Mouse (Mus musculus) right cerebral cortex, postnatal 36 days (tissue): Measurements from ENCODE around the gene Dnaic1.
"Not testable (repeated sequence)": the region's sequence is repeated elsewhere in the genome, so short reads cannot be mapped to it uniquely, and the experiment has no call there.

Experiments used
- DNase-seq, 2 experiments: peaks; one replicate each; pipeline ENCODE4 v3.0.0; 2022; ENCODE audit warnings: low spot score in 2 of 2, mixed read lengths in 1 of 2

Gene Dnaic1

GRCm38 (mm10) chr4:41663614-41664013, 94.0 kb downstream of the Dnaic1 start:
- DNase-seq = no peak

- no peak for DNase-seq
Measured at GRCm38 (mm10) chr4:41664533-41664932, 95.0 kb downstream of the Dnaic1 start.

GRCm38 (mm10) chr4:41665009-41665675, 95.6 kb downstream of the Dnaic1 start:
- DNase-seq = no peak

GRCm38 (mm10) chr4:41666646-41667045, 97.1 kb downstream of the Dnaic1 start:
- no peak for DNase-seq

GRCm38 (mm10) chr4:41670836-41671235, 101.3 kb downstream of the Dnaic1 start:
- no peak for DNase-seq

- no peak for DNase-seq
Measured at GRCm38 (mm10) chr4:41671500-41671899, 101.9 kb downstream of the Dnaic1 start.

GRCm38 (mm10) chr4:41671963-41672480, 102.4 kb downstream of the Dnaic1 start:
- DNase-seq = no peak

- no peak for DNase-seq
Measured at GRCm38 (mm10) chr4:41672522-41672963, 103.0 kb downstream of the Dnaic1 start.

GRCm38 (mm10) chr4:41673186-41673585, 103.6 kb downstream of the Dnaic1 start:
- no peak for DNase-seq

- no peak for DNase-seq
Measured at GRCm38 (mm10) chr4:41676248-41677005, 106.9 kb downstream of the Dnaic1 start.

GRCm38 (mm10) chr4:41677006-41677629, 107.5 kb downstream of the Dnaic1 start:
- no peak for DNase-seq

- no peak for DNase-seq
Measured at GRCm38 (mm10) chr4:41678863-41679262, 109.3 kb downstream of the Dnaic1 start.

- no peak for DNase-seq
Measured at GRCm38 (mm10) chr4:41679291-41679690, 109.7 kb downstream of the Dnaic1 start.

- DNase-seq = peak in 1 of 2 experiments; percentile 47
Measured at GRCm38 (mm10) chr4:41681176-41681575, 111.6 kb downstream of the Dnaic1 start.

GRCm38 (mm10) chr4:41681947-41682346, 112.4 kb downstream of the Dnaic1 start:
- DNase-seq = no peak

- no peak for DNase-seq
Measured at GRCm38 (mm10) chr4:41682789-41683188, 113.2 kb downstream of the Dnaic1 start.

GRCm38 (mm10) chr4:41683303-41683702, 113.7 kb downstream of the Dnaic1 start:
- not testable (repeated sequence) for DNase-seq

- DNase-seq = not testable (repeated sequence)
Measured at GRCm38 (mm10) chr4:41684131-41684930, 114.8 kb downstream of the Dnaic1 start.

GRCm38 (mm10) chr4:41684931-41685453, 115.4 kb downstream of the Dnaic1 start:
- DNase-seq = not testable (repeated sequence)

GRCm38 (mm10) chr4:41685882-41686492, 116.4 kb downstream of the Dnaic1 start:
- DNase-seq = not testable (repeated sequence)
